8 mouse cellular contexts compared by ENCODE assay signal in the genomic region with DNA sequence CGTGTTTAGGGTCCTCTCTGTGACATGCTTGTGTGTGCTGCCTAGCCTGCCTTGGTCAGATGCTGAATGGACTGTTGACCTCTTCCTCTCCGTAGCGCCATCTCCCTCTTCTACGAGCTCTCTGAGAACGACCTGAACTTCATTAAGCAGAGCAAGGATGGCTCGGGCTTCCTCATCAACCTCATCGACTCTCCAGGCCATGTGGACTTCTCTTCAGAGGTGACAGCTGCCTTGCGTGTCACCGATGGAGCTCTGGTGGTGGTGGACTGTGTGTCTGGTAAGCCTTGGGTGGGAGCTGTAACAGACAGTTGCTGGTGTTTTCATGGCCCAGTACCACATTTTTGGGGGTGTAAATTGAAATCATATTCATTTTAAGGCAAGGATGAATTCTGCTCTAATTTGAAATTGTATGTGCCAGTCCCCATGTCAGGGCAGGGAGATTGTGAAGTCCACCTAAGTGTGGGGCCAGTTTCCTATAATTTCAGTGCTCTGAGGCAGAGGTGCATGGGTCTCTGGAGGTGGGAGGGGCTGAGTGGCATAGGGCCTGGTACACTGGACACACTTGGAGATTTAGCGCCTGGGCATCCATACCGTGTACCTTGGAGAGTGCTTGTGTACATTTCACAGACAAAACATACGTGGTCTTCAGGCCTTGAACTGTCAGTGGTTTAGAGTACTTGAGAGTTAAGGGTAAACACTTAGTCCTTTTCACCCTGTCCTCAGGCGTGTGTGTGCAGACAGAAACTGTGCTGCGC. TPM values are rescaled to one million over a fixed set of nuclear protein-coding genes. Genes with fewer than 3 reads are reported as not detected.
DNase-seq lines count a peak whose midpoint lies in the region; ATAC-seq and TF ChIP-seq lines count a peak whose summit lies in the region.

No protein-coding gene starts in this region.

- no peak for ATAC-seq in heart, postnatal 0 days (ENCODE audit: insufficient read depth, low read depth)
- no peak for ATAC-seq in erythroid progenitor cell, adult 5-6 weeks (replicated peaks; ENCODE audit: low FRiP score, poor library complexity, severe bottlenecking)
- no peak for ATAC-seq in frontal cortex, adult (ENCODE audit: low TSS enrichment)

- no peaks in the 10 kb centered on the region for H3K9me3 ChIP-seq in heart, postnatal 0 days (replicated peaks; ENCODE audit: control insufficient read depth, low read length)
- no peaks in the 10 kb centered on the region for H3K9me3 ChIP-seq in midbrain, embryonic 10.5 days (replicated peaks)

- no peak for TF ChIP-seq CTCF in bone marrow, adult 2 months (IDR thresholded peaks at IDR 0.05; ENCODE audit: control insufficient read depth, insufficient read depth, low read length)
- no peak for TF ChIP-seq CTCF in heart, postnatal 0 days (IDR thresholded peaks at IDR 0.05; ENCODE audit: low read depth)

- peak overlapping the region; percentile 76 for H3K4me3 ChIP-seq in bone marrow, adult 2 months (replicated peaks; ENCODE audit: control insufficient read depth, low read depth, low read length)
- peak overlapping the region; percentile 88 for H3K4me3 ChIP-seq in heart, postnatal 0 days (ENCODE audit: low read depth, low read length)
- peak overlapping the region; percentile 100 for H3K4me3 ChIP-seq in midbrain, embryonic 10.5 days

- H3K4me2 ChIP-seq in heart, postnatal 0 days (ENCODE audit: low read depth, low read length), result peak overlapping the region; percentile 89

- H3K27ac ChIP-seq in bone marrow, adult 2 months (ENCODE audit: control insufficient read depth, insufficient read depth, low read depth, low read length, poor library complexity), result peak overlapping the region; percentile 87; the same call in 1 of the 2 replicates
- H3K27ac ChIP-seq in heart, postnatal 0 days (ENCODE audit: low read depth), result 0 out of 2 replicates have a peak overlapping the region, but pooled peaks have one; percentile 95
- peak overlapping the region; percentile 97; the same call in 1 of the 2 replicates for H3K27ac ChIP-seq in midbrain, embryonic 10.5 days (replicated peaks)

- peaks cover 6% of the 10 kb centered on the region; the same call in 1 of the 2 replicates for H3K4me1 ChIP-seq in bone marrow, adult 2 months (ENCODE audit: control insufficient read depth, insufficient read depth, low read length)
- H3K4me1 ChIP-seq in heart, postnatal 0 days (ENCODE audit: control insufficient read depth, insufficient read depth), result peaks cover 20% of the 10 kb centered on the region
- H3K4me1 ChIP-seq in midbrain, embryonic 10.5 days, result peaks cover 75% of the 10 kb centered on the region

- no peaks in the 10 kb centered on the region for H3K27me3 ChIP-seq in heart, postnatal 0 days (ENCODE audit: control insufficient read depth, insufficient read depth, low read length)
- H3K27me3 ChIP-seq in midbrain, embryonic 10.5 days (ENCODE audit: low read depth, poor library complexity, severe bottlenecking), result no peaks in the 10 kb centered on the region

- no peak for TF ChIP-seq POLR2A in bone marrow, adult 2 months (IDR thresholded peaks at IDR 0.05; ENCODE audit: borderline replicate concordance, control insufficient read depth, low read depth, low read length)

- H3K36me3 ChIP-seq in heart, postnatal 0 days (replicated peaks; ENCODE audit: control insufficient read depth, insufficient read depth, low read length), result peaks cover 52% of the 10 kb centered on the region
- H3K36me3 ChIP-seq in midbrain, embryonic 10.5 days, result peaks cover 56% of the 10 kb centered on the region

- H3K9ac ChIP-seq in heart, postnatal 0 days (replicated peaks; ENCODE audit: low read depth, low read length), result peak overlapping the region; percentile 96

- TF ChIP-seq EP300 in heart, postnatal 0 days (IDR thresholded peaks at IDR 0.05; ENCODE audit: low read depth), result no peak

- DNase-seq in kidney, adult 9 months, result peak; percentile 37
- DNase-seq in kidney, adult 18-20 months, result no peak
- DNase-seq in heart, postnatal 0 days (ENCODE audit: low spot score), result peak; percentile 5
- no peak for DNase-seq in midbrain, embryonic 10.5 days (ENCODE audit: low spot score)
- DNase-seq in right cerebral cortex, adult 18-20 months, result no peak

- 59% methylated on average over 14 of the region's 14 CpGs for WGBS in bone marrow, adult 2 months
- 42% methylated on average over 14 of the region's 14 CpGs for WGBS in heart, postnatal 0 days
- 74% methylated on average over 14 of the region's 14 CpGs for WGBS in midbrain, embryonic 10.5 days

RNA-seq across cellular contexts. Expression of a gene that starts 1.7 kb away (rescaled TPM):
- 347 and 468 TPM in 2 replicates for polyA plus RNA-seq in bone marrow, adult 2 months (2011; ENCODE audit: insufficient read depth, insufficient read length, low replicate concordance, missing spikeins)
- total RNA-seq in heart, postnatal 0 days (2014; rRNA removed; ENCODE audit: low replicate concordance), result 1,828 and 2,004 TPM in 2 replicates
- 353 and 370 TPM in 2 replicates for polyA plus RNA-seq in heart, postnatal 0 days (2015; fragmentation: Nextera tagmentation; extraction: Ambion mirVana)
- 528 and 571 TPM in 2 replicates for polyA plus RNA-seq in midbrain, embryonic 10.5 days (2016; fragmentation: Nextera tagmentation; extraction: Ambion mirVana)
- total RNA-seq in erythroid progenitor cell, adult 5-6 weeks (2015; ENCODE audit: low replicate concordance), result 267 and 296 TPM in 2 replicates
- 399 and 622 TPM in 2 replicates for total RNA-seq in erythroid progenitor cell, adult 5-6 weeks (2017; ENCODE audit: low replicate concordance)

RNA-seq across cellular contexts. Expression of a gene that starts 4.7 kb away (rescaled TPM):
- polyA plus RNA-seq in bone marrow, adult 2 months (2011; ENCODE audit: insufficient read depth, insufficient read length, low replicate concordance, missing spikeins), result 7.2 and 23.2 TPM in 2 replicates
- total RNA-seq in heart, postnatal 0 days (2014; rRNA removed; ENCODE audit: low replicate concordance), result 56.5 and 72.7 TPM in 2 replicates
- polyA plus RNA-seq in heart, postnatal 0 days (2015; fragmentation: Nextera tagmentation; extraction: Ambion mirVana), result 29.0 and 31.7 TPM in 2 replicates
- polyA plus RNA-seq in midbrain, embryonic 10.5 days (2016; fragmentation: Nextera tagmentation; extraction: Ambion mirVana), result 52.7 and 53.3 TPM in 2 replicates
- total RNA-seq in erythroid progenitor cell, adult 5-6 weeks (2015; ENCODE audit: low replicate concordance), result 5.0 and 5.4 TPM in 2 replicates
- 6.4 and 9.4 TPM in 2 replicates for total RNA-seq in erythroid progenitor cell, adult 5-6 weeks (2017; ENCODE audit: low replicate concordance)

RNA-seq across cellular contexts. Expression of a gene that starts 5.5 kb away (rescaled TPM):
- not detected in 2 replicates for polyA plus RNA-seq in bone marrow, adult 2 months (2011; ENCODE audit: insufficient read depth, insufficient read length, low replicate concordance, missing spikeins)
- total RNA-seq in heart, postnatal 0 days (2014; rRNA removed; ENCODE audit: low replicate concordance), result not detected in 2 replicates
- 0.12 TPM in 1 of 2 replicates, not detected in the other for polyA plus RNA-seq in heart, postnatal 0 days (2015; fragmentation: Nextera tagmentation; extraction: Ambion mirVana)
- polyA plus RNA-seq in midbrain, embryonic 10.5 days (2016; fragmentation: Nextera tagmentation; extraction: Ambion mirVana), result 0.09 TPM in 1 of 2 replicates, not detected in the other
- total RNA-seq in erythroid progenitor cell, adult 5-6 weeks (2015; ENCODE audit: low replicate concordance), result not detected in 2 replicates
- not detected in 2 replicates for total RNA-seq in erythroid progenitor cell, adult 5-6 weeks (2017; ENCODE audit: low replicate concordance)

RNA-seq across cellular contexts. Expression of a gene that starts 10.4 kb away (rescaled TPM):
- polyA plus RNA-seq in bone marrow, adult 2 months (2011; ENCODE audit: insufficient read depth, insufficient read length, low replicate concordance, missing spikeins), result 11.1 and 29.0 TPM in 2 replicates
- 14.4 and 19.6 TPM in 2 replicates for total RNA-seq in heart, postnatal 0 days (2014; rRNA removed; ENCODE audit: low replicate concordance)
- 19.8 and 20.7 TPM in 2 replicates for polyA plus RNA-seq in heart, postnatal 0 days (2015; fragmentation: Nextera tagmentation; extraction: Ambion mirVana)
- polyA plus RNA-seq in midbrain, embryonic 10.5 days (2016; fragmentation: Nextera tagmentation; extraction: Ambion mirVana), result 61.4 and 68.5 TPM in 2 replicates
- total RNA-seq in erythroid progenitor cell, adult 5-6 weeks (2015; ENCODE audit: low replicate concordance), result 24.1 and 27.2 TPM in 2 replicates
- total RNA-seq in erythroid progenitor cell, adult 5-6 weeks (2017; ENCODE audit: low replicate concordance), result 15.3 and 46.0 TPM in 2 replicates

RNA-seq across cellular contexts. Expression of a gene that starts 23.7 kb away (rescaled TPM):
- polyA plus RNA-seq in bone marrow, adult 2 months (2011; ENCODE audit: insufficient read depth, insufficient read length, low replicate concordance, missing spikeins), result not detected in 2 replicates
- total RNA-seq in heart, postnatal 0 days (2014; rRNA removed; ENCODE audit: low replicate concordance), result 30.5 and 35.2 TPM in 2 replicates
- polyA plus RNA-seq in heart, postnatal 0 days (2015; fragmentation: Nextera tagmentation; extraction: Ambion mirVana), result 13.0 and 14.2 TPM in 2 replicates
- polyA plus RNA-seq in midbrain, embryonic 10.5 days (2016; fragmentation: Nextera tagmentation; extraction: Ambion mirVana), result not detected in 2 replicates
- not detected in 2 replicates for total RNA-seq in erythroid progenitor cell, adult 5-6 weeks (2015; ENCODE audit: low replicate concordance)
- not detected in 2 replicates for total RNA-seq in erythroid progenitor cell, adult 5-6 weeks (2017; ENCODE audit: low replicate concordance)

Comparison
In these comparisons a context has a peak if more than half of its experiments do, and no peak if none do; other contexts are left out.
1. DNase-seq: peak in kidney, adult 9 months (single experiment) and heart, postnatal 0 days (single experiment); none in kidney, adult 18-20 months (single experiment), midbrain, embryonic 10.5 days (single experiment) and right cerebral cortex, adult 18-20 months (single experiment).
2. Peak in every context shown above with its lines, with median percentiles within 50 percentile points of each other: H3K27ac ChIP-seq and H3K4me3 ChIP-seq.